ENCODE assay signal across 8 mouse cellular contexts in genomic region chr7:70359791-70360581, GRCm38 (mm10). TPM values are rescaled to one million over a fixed set of nuclear protein-coding genes. Genes with fewer than 3 reads are reported as not detected.
DNase-seq lines count a peak whose midpoint lies in the region; ATAC-seq and TF ChIP-seq lines count a peak whose summit lies in the region.

No protein-coding gene starts in this region.

- peak overlapping the region; percentile 99 for H3K27ac ChIP-seq in forebrain, embryonic 14.5 days (ENCODE audit: low read depth, low read length)
- peak overlapping the region; percentile 94 for H3K27ac ChIP-seq in kidney, adult 2 months (ENCODE audit: insufficient read depth, low read depth, low read length)
- H3K27ac ChIP-seq in midbrain, embryonic 13.5 days: peak overlapping the region; percentile 99

- peak overlapping the region; percentile 67 for H3K4me3 ChIP-seq in forebrain, embryonic 14.5 days (ENCODE audit: low read depth, low read length)
- peak overlapping the region; percentile 97 for H3K4me3 ChIP-seq in kidney, adult 2 months (ENCODE audit: insufficient read depth, low read depth, low read length)
- H3K4me3 ChIP-seq in midbrain, embryonic 13.5 days (replicated peaks): peak overlapping the region; percentile 81

- no peaks in the 10 kb centered on the region for H3K4me1 ChIP-seq in forebrain, embryonic 14.5 days (ENCODE audit: control insufficient read depth, insufficient read depth, low read length)
- H3K4me1 ChIP-seq in kidney, adult 2 months (ENCODE audit: control insufficient read depth, insufficient read depth, low read length): peaks cover 7% of the 10 kb centered on the region; the same call in 1 of the 2 replicates
- H3K4me1 ChIP-seq in midbrain, embryonic 13.5 days (replicated peaks): peaks cover 15% of the 10 kb centered on the region; the same call in 1 of the 2 replicates

- intact Hi-C loops in gastrocnemius, postnatal 14 days (cut with DNase I; ENCODE audit: low total_unique reads): no loop called here

- 1% methylated on average over 69 of the region's 75 CpGs for WGBS in forebrain, embryonic 14.5 days
- under 1% methylated on average over 75 of the region's 75 CpGs for WGBS in kidney, adult 2 months
- WGBS in midbrain, embryonic 13.5 days: under 1% methylated on average over 75 of the region's 75 CpGs

- TF ChIP-seq POLR2A in kidney, adult 2 months (IDR thresholded peaks at IDR 0.05; ENCODE audit: low read depth, low read length): no peak

- H3K9ac ChIP-seq in forebrain, embryonic 14.5 days (ENCODE audit: low read length): peak overlapping the region; percentile 95
- peak overlapping the region; percentile 95 for H3K9ac ChIP-seq in midbrain, embryonic 13.5 days (replicated peaks)

- no peaks in the 10 kb centered on the region for H3K9me3 ChIP-seq in forebrain, embryonic 14.5 days (replicated peaks; ENCODE audit: control insufficient read depth, low read length)
- no peaks in the 10 kb centered on the region for H3K9me3 ChIP-seq in midbrain, embryonic 13.5 days

- peak; percentile 37 for DNase-seq in gastrocnemius, adult 18-20 months (ENCODE audit: low spot score)
- DNase-seq in gastrocnemius, postnatal 14 days: no peak
- peak; percentile 52 for DNase-seq in Muller cell, postnatal 12 days (ENCODE audit: inconsistent ontology term)
- no peak for DNase-seq in forebrain, embryonic 14.5 days (ENCODE audit: low spot score)
- DNase-seq in kidney, adult 2 months: peak; percentile 66
- DNase-seq in frontal cortex, postnatal 10 days (ENCODE audit: low spot score in 2 of 2): no peak
- DNase-seq in right cerebral cortex, adult 18-20 months: no peak

- peaks cover 47% of the 10 kb centered on the region for H3K27me3 ChIP-seq in forebrain, embryonic 14.5 days (replicated peaks; ENCODE audit: control insufficient read depth, insufficient read depth, low read length)
- H3K27me3 ChIP-seq in kidney, adult 2 months (replicated peaks; ENCODE audit: control insufficient read depth, insufficient read depth, low read length): no peaks in the 10 kb centered on the region
- H3K27me3 ChIP-seq in midbrain, embryonic 13.5 days: peaks cover 60% of the 10 kb centered on the region

- H3K36me3 ChIP-seq in forebrain, embryonic 14.5 days (ENCODE audit: control insufficient read depth, insufficient read depth, low read length): peaks cover 17% of the 10 kb centered on the region; the same call in 1 of the 2 replicates
- peaks cover 16% of the 10 kb centered on the region for H3K36me3 ChIP-seq in kidney, adult 2 months (ENCODE audit: control insufficient read depth, insufficient read depth, low read length)
- 0 out of 2 replicates have a peak, but pooled peaks cover 9% of the 10 kb centered on the region for H3K36me3 ChIP-seq in midbrain, embryonic 13.5 days

- no peak for TF ChIP-seq CTCF in kidney, adult 2 months (conservative IDR thresholded peaks at IDR 0.05; ENCODE audit: insufficient read depth, insufficient read length, low read depth, low read length)

- ATAC-seq in forebrain, embryonic 14.5 days: no peak
- no peak for ATAC-seq in midbrain, embryonic 13.5 days

- H3K4me2 ChIP-seq in forebrain, embryonic 14.5 days (ENCODE audit: low read length): peak overlapping the region; percentile 69
- peak overlapping the region; percentile 75 for H3K4me2 ChIP-seq in midbrain, embryonic 13.5 days (replicated peaks)

RNA-seq across cellular contexts. Expression of gene Nr2f2, which starts 6.5 kb away (rescaled TPM):
- total RNA-seq in gastrocnemius, adult 18-20 months (2021): 10 to 100 TPM; 18.6 to 25.1 TPM
- 10 to 100 TPM; 22.2 to 30.2 TPM for total RNA-seq in gastrocnemius, postnatal 14 days (2021)
- 73.7 and 82.5 TPM in 2 replicates for polyA plus RNA-seq in forebrain, embryonic 14.5 days (2014; fragmentation: Nextera tagmentation; extraction: Ambion mirVana)
- polyA plus RNA-seq in kidney, adult 2 months (2012; rRNA removed): 193 and 288 TPM in 2 replicates
- 132 and 143 TPM in 2 replicates for polyA plus RNA-seq in midbrain, embryonic 13.5 days (2015; fragmentation: Nextera tagmentation; extraction: Ambion mirVana)

Comparison
In these comparisons a context has a peak if more than half of its experiments do, and no peak if none do; other contexts are left out.
1. DNase-seq: peak in gastrocnemius, adult 18-20 months (single experiment), Muller cell, postnatal 12 days (single experiment) and kidney, adult 2 months (single experiment); none in gastrocnemius, postnatal 14 days (single experiment), forebrain, embryonic 14.5 days (single experiment), frontal cortex, postnatal 10 days (0 of 2) and right cerebral cortex, adult 18-20 months (single experiment).
2. Peak in every context shown above with its lines, with median percentiles within 50 percentile points of each other: H3K27ac ChIP-seq and H3K4me3 ChIP-seq.